Mouse (Mus musculus): ENCODE measurements around the gene Phlda1. TPM values are rescaled to one million over a fixed set of nuclear protein-coding genes. Genes with fewer than 3 reads are reported as not detected.
A peak's percentile ranks its signal among the peaks of the same experiment; 100 is the strongest.

Phlda1 gene
- polyA plus RNA-seq, 1 experiment from 2014 or later: 44.4 TPM

DNA sequence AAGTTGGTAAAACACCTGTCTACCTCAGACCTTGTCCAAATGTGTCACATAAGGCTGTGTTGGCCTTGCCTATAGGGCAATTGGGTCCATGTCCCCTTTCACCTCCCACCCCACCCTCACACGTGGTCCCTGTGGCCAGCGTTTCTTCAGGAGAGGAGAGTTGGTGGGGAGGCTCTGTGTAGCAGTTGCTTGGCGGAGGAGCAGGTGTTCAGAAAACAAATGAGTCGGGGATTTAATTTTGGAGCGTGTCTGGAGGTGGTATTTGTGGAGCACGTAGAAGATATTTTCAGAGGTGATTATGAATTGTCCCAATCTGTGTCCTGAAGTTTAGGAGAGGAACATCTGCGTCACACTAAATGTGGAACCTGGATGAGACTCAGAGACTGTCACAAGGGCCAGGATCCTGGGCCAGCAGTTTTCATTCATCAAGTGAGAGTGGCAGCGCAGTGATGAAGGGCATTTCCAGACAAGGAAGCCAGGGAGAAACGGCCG, 41.8 kb downstream of the Phlda1 start:
- Histone ChIP-seq H3K27me3 (ENCODE audit: control insufficient read depth, insufficient read depth, low read length) (no peaks in the 10 kb centered on the region), H3K4me1 (ENCODE audit: control insufficient read depth, insufficient read depth, low read length) (peaks cover 22% of the 10 kb centered on the region), H3K27ac (ENCODE audit: low read length) (no peak overlapping the region), H3K9ac (ENCODE audit: low read length) (no peak overlapping the region), H3K36me3 (ENCODE audit: control insufficient read depth, insufficient read depth, low read length) (no peaks in the 10 kb centered on the region), H3K4me2 (ENCODE audit: low read depth, low read length) (no peak overlapping the region), H3K9me3 (replicated peaks; ENCODE audit: control insufficient read depth, low read length) (no peaks in the 10 kb centered on the region), H3K4me3 (replicated peaks; ENCODE audit: low read length) (no peak overlapping the region)
- WGBS: 66% methylated on average over 10 of the region's 10 CpGs
- no peak for ATAC-seq (ENCODE audit: insufficient read depth, low FRiP score)

DNA sequence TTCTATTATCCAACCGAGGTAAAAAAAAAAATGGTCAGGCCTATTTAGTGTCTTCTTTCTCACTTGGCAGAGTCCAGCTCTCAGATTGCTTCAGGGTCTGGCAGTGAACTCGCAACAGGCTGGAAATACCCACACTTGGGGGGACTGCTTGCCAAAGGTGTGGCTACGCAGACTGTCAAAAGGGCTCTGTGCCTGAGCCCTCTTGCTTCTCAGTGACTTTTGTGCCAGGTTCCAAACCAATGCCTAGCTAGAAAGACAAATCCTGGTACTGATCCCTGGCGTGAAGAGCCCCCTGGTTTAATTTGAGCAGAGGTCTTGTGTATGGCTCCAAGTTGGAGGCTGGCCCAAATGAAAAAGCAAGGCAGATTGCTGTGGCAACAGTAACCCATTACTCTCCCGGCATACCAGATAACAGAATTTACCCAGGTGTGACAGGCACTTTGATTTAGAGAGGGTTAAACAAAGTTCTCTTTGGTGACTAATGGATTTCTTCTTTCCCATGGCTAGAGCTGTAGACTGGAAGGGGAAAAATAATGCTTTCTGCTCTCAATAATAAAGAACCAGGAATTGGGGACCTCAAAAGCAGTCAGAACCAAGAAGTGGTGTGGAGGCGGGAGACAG, 44.1 kb downstream of the Phlda1 start:
- peak overlapping the region; percentile 41; the same call in 1 of the 2 replicates for H3K9ac ChIP-seq (ENCODE audit: low read length)
- WGBS: 31% methylated on average over 6 of the region's 6 CpGs
- peak overlapping the region; percentile 90 for H3K27ac ChIP-seq (ENCODE audit: low read length)
- no peaks in the 10 kb centered on the region for H3K36me3 ChIP-seq (ENCODE audit: control insufficient read depth, insufficient read depth, low read length)
- H3K4me3 ChIP-seq (replicated peaks; ENCODE audit: low read length): no peak overlapping the region
- H3K4me2 ChIP-seq (ENCODE audit: low read depth, low read length): no peak overlapping the region
- peak; percentile 67 for ATAC-seq (ENCODE audit: insufficient read depth, low FRiP score)
- no peaks in the 10 kb centered on the region for H3K27me3 ChIP-seq (ENCODE audit: control insufficient read depth, insufficient read depth, low read length)
- peaks cover 18% of the 10 kb centered on the region for H3K4me1 ChIP-seq (ENCODE audit: control insufficient read depth, insufficient read depth, low read length)
- H3K9me3 ChIP-seq (replicated peaks; ENCODE audit: control insufficient read depth, low read length): no peaks in the 10 kb centered on the region

- Histone ChIP-seq H3K27ac (ENCODE audit: low read length) (peak overlapping the region; percentile 20), H3K9me3 (replicated peaks; ENCODE audit: control insufficient read depth, low read length) (no peaks in the 10 kb centered on the region), H3K4me1 (ENCODE audit: control insufficient read depth, insufficient read depth, low read length) (peaks cover 26% of the 10 kb centered on the region), H3K4me2 (ENCODE audit: low read depth, low read length) (no peak overlapping the region), H3K9ac (ENCODE audit: low read length) (no peak overlapping the region), H3K27me3 (ENCODE audit: control insufficient read depth, insufficient read depth, low read length) (no peaks in the 10 kb centered on the region), H3K36me3 (ENCODE audit: control insufficient read depth, insufficient read depth, low read length) (no peaks in the 10 kb centered on the region), H3K4me3 (replicated peaks; ENCODE audit: low read length) (no peak overlapping the region)
- 30% methylated on average over 7 of the region's 7 CpGs for WGBS
- no peak for ATAC-seq (ENCODE audit: insufficient read depth, low FRiP score)
These were observed 47.6 kb downstream of the Phlda1 start for GRCm38 (mm10) chr10:111553695-111554094.

GRCm38 (mm10) chr10:111554651-111555050, 48.6 kb downstream of the Phlda1 start:
- Histone ChIP-seq H3K4me1 (ENCODE audit: control insufficient read depth, insufficient read depth, low read length) (peaks cover 35% of the 10 kb centered on the region), H3K9me3 (replicated peaks; ENCODE audit: control insufficient read depth, low read length) (no peaks in the 10 kb centered on the region), H3K27me3 (ENCODE audit: control insufficient read depth, insufficient read depth, low read length) (no peaks in the 10 kb centered on the region), H3K36me3 (ENCODE audit: control insufficient read depth, insufficient read depth, low read length) (no peaks in the 10 kb centered on the region), H3K9ac (ENCODE audit: low read length) (no peak overlapping the region), H3K4me3 (replicated peaks; ENCODE audit: low read length) (no peak overlapping the region), H3K27ac (ENCODE audit: low read length) (0 out of 2 replicates have a peak overlapping the region, but pooled peaks have one; percentile 7), H3K4me2 (ENCODE audit: low read depth, low read length) (no peak overlapping the region)
- 83% methylated on average over 5 of the region's 5 CpGs for WGBS
- ATAC-seq (ENCODE audit: insufficient read depth, low FRiP score): no peak

- Histone ChIP-seq H3K27ac (ENCODE audit: low read length) (peak overlapping the region; percentile 64), H3K4me3 (replicated peaks; ENCODE audit: low read length) (no peak overlapping the region), H3K36me3 (ENCODE audit: control insufficient read depth, insufficient read depth, low read length) (no peaks in the 10 kb centered on the region), H3K9me3 (replicated peaks; ENCODE audit: control insufficient read depth, low read length) (no peaks in the 10 kb centered on the region), H3K4me2 (ENCODE audit: low read depth, low read length) (no peak overlapping the region), H3K4me1 (ENCODE audit: control insufficient read depth, insufficient read depth, low read length) (peaks cover 29% of the 10 kb centered on the region), H3K9ac (ENCODE audit: low read length) (no peak overlapping the region), H3K27me3 (ENCODE audit: control insufficient read depth, insufficient read depth, low read length) (no peaks in the 10 kb centered on the region)
- ATAC-seq (ENCODE audit: insufficient read depth, low FRiP score): peak; percentile 83
- 42% methylated on average over 5 of the region's 5 CpGs for WGBS
These were observed 52.1 kb downstream of the Phlda1 start for GRCm38 (mm10) chr10:111558211-111558610.

Other genes with a start within 250 kb of the Phlda1 start
- 4.0 and 4.4 TPM in 2 replicates for gene Bbs10, start 207.6 kb upstream of the Phlda1 start, polyA plus RNA-seq (2015; fragmentation: Nextera tagmentation; extraction: Ambion mirVana)
- 154 and 180 TPM in 2 replicates for gene Nap1l1, start 33.1 kb upstream of the Phlda1 start, polyA plus RNA-seq (2015; fragmentation: Nextera tagmentation; extraction: Ambion mirVana)